Mouse (Mus musculus): ENCODE results near the gene Cdk17. TPM values are rescaled to one million over a fixed set of nuclear protein-coding genes. Genes with fewer than 3 reads are reported as not detected.

The Cdk17 gene
- polyA plus RNA-seq, 2 experiments, result 10.5 to 12.9 TPM

GRCm38 (mm10) chr10:93291843-93292242, 131.2 kb downstream of the Cdk17 start:
- H3K9ac ChIP-seq (replicated peaks), result no peak overlapping the region
- peaks cover 0 to 3% of the 10 kb centered on the region in 2 experiments; a peak in 1 of 4 replicates for H3K4me1 ChIP-seq (replicated peaks; ENCODE audit: control insufficient read depth in 2 of 2, insufficient read depth in 2 of 2, low read length in 1 of 2)
- DNase-seq (ENCODE audit: low read depth in 3 of 3, low spot score in 3 of 3) (peak; percentile 44 to 54 (median 50)), ATAC-seq (ENCODE audit: insufficient read depth) (no peak)
- no peak overlapping the region for H3K27ac ChIP-seq
- no peak overlapping the region for H3K4me3 ChIP-seq (ENCODE audit: insufficient read depth in 1 of 2, low read depth in 2 of 2, low read length in 2 of 2)
- no peaks in the 10 kb centered on the region for H3K27me3 ChIP-seq (ENCODE audit: control insufficient read depth, insufficient read depth, low read length)
- H3K4me2 ChIP-seq (ENCODE audit: low read depth), result no peak overlapping the region
- no peaks in the 10 kb centered on the region for H3K36me3 ChIP-seq (replicated peaks; ENCODE audit: control insufficient read depth, insufficient read depth, low read depth)
- WGBS (ENCODE audit: insufficient replicate concordance), result 10% methylated on average over 6 of the region's 6 CpGs
- TF ChIP-seq CTCF (IDR thresholded peaks at IDR 0.05; ENCODE audit: low read depth) (peak; percentile 84), EP300 (IDR thresholded peaks at IDR 0.05; ENCODE audit: low read depth) (no peak)
- no peaks in the 10 kb centered on the region for H3K9me3 ChIP-seq (ENCODE audit: control insufficient read depth, low read length)

GRCm38 (mm10) chr10:93293621-93294020, 132.9 kb downstream of the Cdk17 start:
- DNase-seq (ENCODE audit: low read depth in 3 of 3, low spot score in 3 of 3), result no peak
- Histone ChIP-seq H3K9ac (replicated peaks) (no peak overlapping the region), H3K36me3 (replicated peaks; ENCODE audit: control insufficient read depth, insufficient read depth, low read depth) (no peaks in the 10 kb centered on the region), H3K4me1 (replicated peaks; ENCODE audit: control insufficient read depth in 2 of 2, insufficient read depth in 2 of 2, low read length in 1 of 2) (peaks cover 0 to 3% of the 10 kb centered on the region in 2 experiments; a peak in 1 of 4 replicates), H3K9me3 (ENCODE audit: control insufficient read depth, low read length) (no peaks in the 10 kb centered on the region), H3K4me3 (ENCODE audit: insufficient read depth in 1 of 2, low read depth in 2 of 2, low read length in 2 of 2) (no peak overlapping the region), H3K27me3 (ENCODE audit: control insufficient read depth, insufficient read depth, low read length) (no peaks in the 10 kb centered on the region), H3K27ac (no peak overlapping the region), H3K4me2 (ENCODE audit: low read depth) (no peak overlapping the region)
- no peak for ATAC-seq (ENCODE audit: insufficient read depth)
- no peak for TF ChIP-seq CTCF (IDR thresholded peaks at IDR 0.05; ENCODE audit: low read depth)
- TF ChIP-seq EP300 (IDR thresholded peaks at IDR 0.05; ENCODE audit: low read depth), result no peak
- 26% methylated on average over 7 of the region's 7 CpGs for WGBS (ENCODE audit: insufficient replicate concordance)

- H3K4me2 ChIP-seq (ENCODE audit: low read depth), result no peak overlapping the region; the same call in 1 of the 2 replicates
- H3K4me1 ChIP-seq (replicated peaks; ENCODE audit: control insufficient read depth in 2 of 2, insufficient read depth in 2 of 2, low read length in 1 of 2), result peaks cover 0 to 3% of the 10 kb centered on the region in 2 experiments; a peak in 1 of 4 replicates
- ATAC-seq (ENCODE audit: insufficient read depth) (no peak), DNase-seq (ENCODE audit: low read depth in 3 of 3, low spot score in 3 of 3) (no peak)
- WGBS (ENCODE audit: insufficient replicate concordance), result 11% methylated on average over 20 of the region's 20 CpGs
- H3K9me3 ChIP-seq (ENCODE audit: control insufficient read depth, low read length), result no peaks in the 10 kb centered on the region
- no peaks in the 10 kb centered on the region for H3K36me3 ChIP-seq (replicated peaks; ENCODE audit: control insufficient read depth, insufficient read depth, low read depth)
- no peak overlapping the region for H3K9ac ChIP-seq (replicated peaks)
- H3K27ac ChIP-seq, result no peak overlapping the region
- H3K27me3 ChIP-seq (ENCODE audit: control insufficient read depth, insufficient read depth, low read length), result no peaks in the 10 kb centered on the region
- no peak overlapping the region for H3K4me3 ChIP-seq (ENCODE audit: insufficient read depth in 1 of 2, low read depth in 2 of 2, low read length in 2 of 2)
- TF ChIP-seq CTCF (IDR thresholded peaks at IDR 0.05; ENCODE audit: low read depth) (no peak), EP300 (IDR thresholded peaks at IDR 0.05; ENCODE audit: low read depth) (no peak)
These were observed 134.0 kb downstream of the Cdk17 start for GRCm38 (mm10) chr10:93294547-93295219.

- WGBS (ENCODE audit: insufficient replicate concordance), result 17% methylated on average over 5 of the region's 5 CpGs
- no peak for DNase-seq (ENCODE audit: low read depth in 3 of 3, low spot score in 3 of 3)
- no peak overlapping the region for H3K27ac ChIP-seq
- no peaks in the 10 kb centered on the region for H3K27me3 ChIP-seq (ENCODE audit: control insufficient read depth, insufficient read depth, low read length)
- H3K4me2 ChIP-seq (ENCODE audit: low read depth), result no peak overlapping the region
- H3K9me3 ChIP-seq (ENCODE audit: control insufficient read depth, low read length), result no peaks in the 10 kb centered on the region
- H3K9ac ChIP-seq (replicated peaks), result no peak overlapping the region
- peaks cover 0 to 3% of the 10 kb centered on the region in 2 experiments; a peak in 1 of 4 replicates for H3K4me1 ChIP-seq (replicated peaks; ENCODE audit: control insufficient read depth in 2 of 2, insufficient read depth in 2 of 2, low read length in 1 of 2)
- TF ChIP-seq EP300 (IDR thresholded peaks at IDR 0.05; ENCODE audit: low read depth) (no peak), CTCF (IDR thresholded peaks at IDR 0.05; ENCODE audit: low read depth) (no peak)
- ATAC-seq (ENCODE audit: insufficient read depth), result no peak
- H3K36me3 ChIP-seq (replicated peaks; ENCODE audit: control insufficient read depth, insufficient read depth, low read depth), result no peaks in the 10 kb centered on the region
- H3K4me3 ChIP-seq (ENCODE audit: insufficient read depth in 1 of 2, low read depth in 2 of 2, low read length in 2 of 2), result no peak overlapping the region
These were observed 137.1 kb downstream of the Cdk17 start for GRCm38 (mm10) chr10:93297774-93298173.

GRCm38 (mm10) chr10:93298208-93298607, 137.5 kb downstream of the Cdk17 start:
- H3K9ac ChIP-seq (replicated peaks), result no peak overlapping the region
- no peak overlapping the region for H3K27ac ChIP-seq
- H3K4me2 ChIP-seq (ENCODE audit: low read depth), result no peak overlapping the region
- peaks cover 0 to 3% of the 10 kb centered on the region in 2 experiments; a peak in 1 of 4 replicates for H3K4me1 ChIP-seq (replicated peaks; ENCODE audit: control insufficient read depth in 2 of 2, insufficient read depth in 2 of 2, low read length in 1 of 2)
- ATAC-seq (ENCODE audit: insufficient read depth), result no peak
- H3K36me3 ChIP-seq (replicated peaks; ENCODE audit: control insufficient read depth, insufficient read depth, low read depth), result no peaks in the 10 kb centered on the region
- 16% methylated on average over 7 of the region's 7 CpGs for WGBS (ENCODE audit: insufficient replicate concordance)
- no peaks in the 10 kb centered on the region for H3K9me3 ChIP-seq (ENCODE audit: control insufficient read depth, low read length)
- no peak for DNase-seq (ENCODE audit: low read depth in 3 of 3, low spot score in 3 of 3)
- H3K27me3 ChIP-seq (ENCODE audit: control insufficient read depth, insufficient read depth, low read length), result no peaks in the 10 kb centered on the region
- H3K4me3 ChIP-seq (ENCODE audit: insufficient read depth in 1 of 2, low read depth in 2 of 2, low read length in 2 of 2), result no peak overlapping the region
- TF ChIP-seq EP300 (IDR thresholded peaks at IDR 0.05; ENCODE audit: low read depth), result no peak
- no peak for TF ChIP-seq CTCF (IDR thresholded peaks at IDR 0.05; ENCODE audit: low read depth)
